Mouse (Mus musculus): ENCODE measurements around the gene Osbp2.

The Osbp2 gene

DNA sequence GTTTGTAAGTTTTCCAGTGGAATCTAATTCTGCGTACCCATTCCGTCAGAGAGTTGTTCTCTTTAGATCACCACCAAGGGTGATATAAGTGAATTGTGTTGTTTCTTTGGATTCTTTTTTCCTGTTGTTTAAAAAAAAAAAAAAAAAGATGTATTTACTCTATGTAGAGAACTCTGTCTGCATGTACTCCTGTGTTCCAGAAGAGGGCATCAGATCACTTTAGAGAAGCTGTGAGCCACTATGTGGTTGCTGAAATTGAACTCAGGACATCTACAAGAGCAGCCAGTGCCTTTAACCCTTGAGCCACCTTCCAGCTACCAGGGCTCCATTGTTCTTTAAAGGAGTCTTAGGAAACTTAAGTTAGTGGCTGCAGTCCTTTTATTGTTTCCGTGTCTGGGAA is 166.3 kb downstream of the Osbp2 start:
- no peak for DNase-seq

DNA sequence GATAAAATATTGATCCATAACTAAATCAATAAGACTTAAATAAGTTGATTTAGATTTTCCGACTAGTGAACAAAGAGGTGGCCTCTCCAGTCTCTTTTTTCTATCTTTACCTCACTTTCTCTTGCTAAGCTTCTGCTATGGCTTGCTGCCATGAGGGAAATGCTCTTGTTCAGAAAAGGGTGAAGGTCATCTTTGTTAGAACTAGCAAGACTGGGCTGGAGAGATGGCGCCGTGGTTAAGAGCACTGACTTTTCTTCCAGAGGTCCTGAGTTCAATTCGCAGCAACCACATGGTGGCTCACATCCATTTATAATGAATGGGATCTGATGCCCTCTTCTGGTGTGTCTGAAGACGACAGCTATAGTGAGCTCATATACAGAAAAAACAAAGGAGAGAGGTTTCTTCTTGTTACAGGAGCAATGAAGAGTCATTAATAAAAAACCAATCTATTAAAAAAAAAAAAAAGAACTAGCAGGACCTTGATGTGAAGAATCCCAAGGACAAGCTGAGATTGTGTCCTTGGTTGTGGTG is 167.6 kb downstream of the Osbp2 start:
- DNase-seq: no peak

DNA sequence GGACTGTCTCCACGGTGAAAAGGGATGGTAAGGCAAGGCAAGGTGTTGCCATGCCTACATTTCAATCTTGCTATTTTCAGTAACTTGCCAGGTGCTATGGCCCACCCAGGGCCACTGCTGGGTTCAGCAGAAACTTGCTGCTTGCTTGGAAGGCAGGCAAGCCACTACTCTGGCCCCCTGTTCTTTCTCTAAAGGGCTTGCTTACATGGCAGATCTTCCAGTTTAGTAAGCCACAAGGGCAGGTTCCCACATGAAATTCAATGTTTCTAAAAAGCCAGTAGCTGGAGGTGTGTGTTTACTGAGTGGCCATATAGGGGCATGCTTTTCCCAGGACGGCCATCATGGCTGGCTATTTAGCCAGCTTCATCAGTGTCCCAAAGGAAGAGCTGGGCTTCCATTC is 172.0 kb downstream of the Osbp2 start:
- DNase-seq: no peak

DNA sequence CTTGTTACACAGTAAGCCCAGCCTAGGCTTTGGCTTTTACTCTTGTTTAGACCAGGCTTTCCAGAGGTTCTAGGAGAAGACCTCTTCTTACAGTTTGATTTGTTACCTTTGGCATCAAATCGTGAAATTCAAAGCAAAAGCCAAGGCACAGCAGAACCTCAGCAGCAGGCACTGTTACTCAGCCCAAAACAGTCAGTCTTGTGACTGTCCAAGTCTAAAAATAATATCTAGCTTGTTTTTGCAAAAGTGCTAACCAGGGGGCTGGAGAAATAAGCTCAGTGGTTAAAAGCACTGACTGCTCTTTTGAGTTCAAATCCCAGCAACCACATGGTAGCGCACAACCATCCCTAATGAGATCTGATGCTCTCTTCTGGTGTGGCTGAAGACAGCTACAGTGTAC is 176.8 kb downstream of the Osbp2 start:
- no peak for DNase-seq

DNA sequence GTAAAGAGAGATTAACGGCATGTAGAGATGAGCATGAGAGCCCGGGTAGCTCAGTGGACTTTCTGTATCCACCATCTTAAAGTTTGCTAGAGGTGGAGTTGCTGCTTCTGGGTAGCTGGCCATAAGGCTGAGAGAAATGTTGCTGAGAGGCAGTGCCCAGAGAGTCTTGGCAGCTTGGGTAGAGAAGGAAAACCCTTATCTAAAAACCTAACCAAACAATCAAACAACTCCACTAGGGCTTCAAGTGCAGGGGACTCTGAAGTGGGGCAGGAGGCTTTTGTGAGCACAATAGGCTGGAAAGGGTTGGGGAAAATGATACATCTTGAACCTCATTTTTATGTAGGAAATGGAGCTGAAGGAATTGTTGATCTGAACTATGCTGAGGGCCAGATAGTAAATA is 177.4 kb downstream of the Osbp2 start:
- no peak for DNase-seq

DNA sequence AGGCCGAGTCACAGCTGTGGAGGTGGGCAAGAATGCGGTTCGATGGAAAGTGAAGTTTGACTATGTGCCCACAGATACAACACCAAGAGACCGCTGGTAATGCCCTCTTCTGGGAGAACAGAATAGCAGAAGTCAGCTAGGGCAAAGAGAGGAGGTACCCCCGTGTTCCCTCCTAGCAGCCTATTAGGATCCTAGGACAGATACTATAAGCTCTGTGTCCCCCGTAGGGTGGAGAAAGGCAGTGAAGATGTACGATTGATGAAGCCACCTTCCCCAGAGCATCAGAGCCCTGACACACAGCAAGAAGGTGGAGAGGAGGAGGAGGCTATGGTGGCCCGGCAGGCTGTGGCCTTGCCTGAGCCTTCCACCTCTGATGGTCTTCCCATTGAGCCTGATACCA is 178.3 kb downstream of the Osbp2 start:
- DNase-seq: no peak

DNA sequence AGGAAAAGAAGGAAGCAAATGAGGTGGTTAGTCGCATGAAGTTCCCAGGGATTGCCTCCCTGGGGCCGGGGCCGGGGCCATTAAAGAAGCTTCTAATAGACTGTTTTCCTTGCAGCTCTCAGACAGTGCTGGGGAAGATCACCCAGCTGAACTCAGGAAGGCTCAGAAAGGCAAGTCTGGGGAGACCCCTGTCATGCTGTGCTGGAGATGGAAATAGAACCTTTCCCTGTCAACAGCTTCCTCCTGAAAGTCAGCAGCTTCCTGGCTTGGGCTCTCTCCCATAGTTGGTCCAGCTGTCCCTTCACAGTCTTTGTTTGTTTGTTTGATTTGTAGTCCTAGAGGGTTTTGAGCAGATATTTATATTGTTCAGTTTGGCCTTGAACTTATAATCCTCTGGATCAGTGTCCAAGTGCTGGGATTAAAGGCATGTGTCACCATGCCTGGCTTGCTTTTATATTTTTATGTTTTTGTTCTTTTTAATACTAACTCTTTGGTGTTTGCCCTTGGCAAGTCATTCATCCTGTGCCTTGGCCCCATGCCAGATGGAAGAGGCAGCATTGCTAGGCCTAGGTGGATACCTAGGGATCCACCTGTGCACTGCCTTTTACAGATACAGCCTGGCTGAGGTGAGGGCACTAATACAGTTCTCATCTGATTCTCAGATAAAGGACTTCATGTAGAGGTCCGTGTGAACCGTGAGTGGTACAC is 178.8 kb downstream of the Osbp2 start:
- DNase-seq: no peak

DNA sequence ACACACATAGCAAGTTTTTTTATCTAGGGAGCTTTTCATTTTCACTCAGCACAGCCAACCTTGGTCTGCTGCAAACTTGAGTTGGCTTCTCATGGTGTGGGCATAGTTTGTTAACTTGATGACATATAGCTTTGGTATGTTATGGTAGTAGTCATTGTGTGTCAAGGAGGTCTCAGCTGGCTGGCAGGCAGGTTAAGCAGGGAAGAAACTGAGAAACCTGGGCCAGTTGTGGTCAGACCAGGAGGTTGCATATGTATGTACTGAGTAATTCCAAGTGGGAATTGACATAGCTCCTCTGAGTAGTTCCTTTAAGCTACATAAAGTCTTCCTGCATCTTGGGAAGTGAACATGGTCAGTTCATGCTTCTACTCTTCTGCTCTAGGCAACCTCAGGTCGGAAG is 179.5 kb downstream of the Osbp2 start:
- DNase-seq: no peak

DNA sequence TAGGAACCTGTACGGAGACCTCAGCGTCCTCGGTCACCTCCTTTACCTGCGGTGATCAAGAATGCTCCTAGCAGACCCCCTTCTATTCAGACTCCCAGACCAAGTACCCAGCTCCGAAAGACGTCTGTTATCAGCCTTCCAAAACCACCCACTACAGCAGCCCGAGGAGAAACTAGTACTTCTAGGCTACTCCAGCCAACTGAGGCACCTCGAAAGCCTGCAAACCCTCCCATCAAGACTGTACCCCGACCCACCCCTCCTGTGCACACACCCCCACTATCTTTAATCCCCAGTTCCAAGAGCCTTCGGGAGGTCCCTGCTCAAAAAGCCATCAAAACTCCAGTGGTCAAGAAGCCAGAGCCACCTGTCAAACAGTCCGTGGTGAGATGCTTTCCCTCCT is 180.0 kb downstream of the Osbp2 start:
- DNase-seq: no peak

DNA sequence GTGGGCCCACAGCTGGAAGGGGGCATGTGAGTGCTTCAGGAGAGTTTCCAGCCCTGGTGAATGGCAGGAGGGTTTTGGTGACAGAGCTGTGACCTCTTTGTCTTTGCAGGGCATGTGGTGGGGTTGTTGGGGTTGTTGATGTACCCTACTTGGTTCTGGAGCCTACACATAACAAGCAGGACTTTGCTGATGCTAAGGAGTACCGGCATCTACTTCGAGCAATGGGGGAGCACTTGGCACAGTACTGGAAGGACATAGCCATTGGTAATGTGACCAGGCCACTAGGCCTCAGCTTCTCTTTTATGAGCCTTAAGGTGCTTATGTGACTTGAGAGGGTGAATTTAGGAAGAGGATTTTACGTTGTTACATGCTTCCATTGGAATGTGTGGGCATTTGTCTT is 183.9 kb downstream of the Osbp2 start:
- DNase-seq: no peak

DNA sequence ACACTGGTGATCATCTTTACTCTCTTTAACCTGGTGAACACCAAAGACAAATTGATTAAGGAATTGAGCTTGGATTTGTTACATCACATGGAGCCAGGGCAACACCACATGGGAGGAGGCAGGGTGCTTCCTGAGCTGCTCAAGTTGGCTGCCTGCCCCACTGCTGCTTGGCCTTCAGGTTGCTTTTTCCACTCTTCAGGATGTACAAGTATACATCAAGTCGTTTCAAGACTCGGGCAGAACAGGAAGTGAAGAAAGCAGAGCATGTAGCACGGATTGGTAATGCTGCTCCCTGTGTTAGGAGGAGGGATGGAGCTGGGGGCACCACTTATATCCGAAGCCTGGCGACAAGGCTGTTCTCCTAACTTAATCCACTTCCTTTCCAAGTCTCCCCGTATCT is 186.5 kb downstream of the Osbp2 start:
- DNase-seq: no peak

DNA sequence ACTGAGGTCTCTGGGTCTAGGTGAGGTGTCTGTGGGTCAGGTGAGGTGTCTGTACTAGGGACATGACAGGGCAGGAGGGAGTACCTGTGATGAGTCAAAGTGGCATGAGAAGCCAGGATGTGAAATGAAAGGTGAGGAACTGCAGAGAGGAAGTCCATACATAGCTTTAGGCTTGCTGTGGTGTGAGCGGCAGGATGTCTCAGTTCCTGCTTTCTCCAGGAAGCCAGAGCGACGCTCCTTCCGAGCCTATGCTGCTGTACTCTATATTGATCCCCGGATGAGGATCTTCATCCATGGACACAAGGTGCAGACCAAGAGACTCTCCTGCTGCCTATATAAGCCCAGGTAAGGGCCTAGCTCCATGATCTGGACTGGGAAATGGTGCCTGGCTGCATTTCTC is 187.3 kb downstream of the Osbp2 start:
- no peak for DNase-seq

DNA sequence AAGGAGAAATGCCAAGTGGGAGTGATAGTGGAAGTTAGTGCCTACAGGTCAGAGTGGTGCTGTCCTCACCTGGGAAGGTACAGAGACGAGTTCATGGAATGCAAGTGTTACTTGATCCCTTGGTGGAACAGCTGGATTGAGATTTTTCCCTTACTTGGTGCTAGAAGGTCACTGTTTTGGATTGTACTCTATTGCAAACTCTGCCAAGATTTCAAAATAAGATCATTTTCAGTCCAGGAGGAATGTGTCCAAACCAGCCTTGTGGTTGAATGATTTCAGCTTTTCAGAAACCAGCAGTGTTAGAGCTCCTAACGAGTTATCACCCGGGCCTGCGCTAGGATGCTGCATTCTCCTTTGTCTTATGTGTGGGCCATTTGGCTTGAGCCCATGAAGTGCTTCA is 189.2 kb downstream of the Osbp2 start:
- no peak for DNase-seq

DNA sequence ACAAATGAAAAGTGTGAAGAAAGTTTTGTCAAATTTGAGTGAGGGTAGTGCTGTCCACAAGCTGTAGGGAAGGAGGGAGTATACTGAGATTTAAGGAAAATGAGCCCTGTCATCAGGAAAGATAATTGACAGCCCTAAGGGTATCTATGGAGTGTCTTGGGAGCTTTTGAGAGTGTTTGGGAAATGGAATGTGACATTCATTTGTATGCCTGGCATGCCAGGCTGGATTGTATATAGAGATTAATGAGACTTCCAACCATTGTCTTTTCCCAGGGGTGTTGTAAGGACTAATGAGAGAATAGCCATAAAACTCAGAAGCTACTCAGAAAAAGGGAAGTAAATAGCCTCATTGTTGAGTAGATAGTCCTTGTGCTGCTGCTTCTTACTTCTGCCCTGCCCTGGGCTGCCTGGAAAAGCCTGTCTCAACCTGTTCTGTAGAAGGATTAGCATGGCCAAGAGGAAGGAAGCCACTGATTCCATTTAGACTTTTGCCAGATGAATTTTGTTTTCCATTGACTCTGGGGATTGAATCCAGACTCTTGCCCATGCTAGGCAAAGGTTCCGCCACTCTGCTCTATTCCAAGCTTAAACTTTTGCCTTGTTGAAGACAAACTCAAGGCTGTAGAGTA is 192.6 kb downstream of the Osbp2 start:
- DNase-seq: no peak

DNA sequence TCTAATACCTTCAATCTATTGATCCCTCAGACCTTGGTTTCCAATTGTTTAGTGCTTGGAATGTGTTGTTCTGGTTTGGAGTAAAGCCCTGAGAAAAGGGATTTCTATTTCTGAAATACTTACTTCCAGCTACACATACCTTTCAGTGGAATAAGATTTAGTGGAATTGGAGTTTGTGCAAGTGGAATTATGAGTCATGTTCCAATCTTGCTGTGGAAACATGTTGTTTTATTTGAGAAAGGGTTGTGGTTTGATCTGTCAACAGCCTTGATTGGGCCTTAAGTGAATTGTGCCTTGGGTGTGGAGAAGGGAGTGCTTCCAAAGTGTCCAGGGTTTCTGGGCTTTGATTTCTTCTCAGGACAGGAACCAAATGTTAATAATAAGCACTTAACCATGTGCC is 193.9 kb downstream of the Osbp2 start:
- DNase-seq: no peak

DNA sequence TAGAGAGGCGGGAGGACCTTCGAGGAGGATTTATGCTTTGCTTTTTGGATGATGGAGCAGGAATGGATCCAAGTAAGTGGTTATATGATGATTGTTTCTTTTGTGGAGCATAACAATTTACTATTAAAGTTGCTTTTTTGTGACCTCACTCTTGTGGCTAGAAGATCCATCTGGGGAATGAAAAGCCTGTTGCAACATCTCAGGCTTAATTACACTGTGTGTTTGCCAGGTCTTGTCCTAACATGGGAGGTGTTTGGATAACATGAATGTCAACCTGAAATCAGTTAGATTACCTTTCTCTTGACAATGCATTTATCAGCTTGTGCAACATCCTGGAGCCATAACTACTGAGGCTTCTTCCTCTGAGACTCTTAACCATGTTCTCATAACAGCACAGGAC is 194.9 kb downstream of the Osbp2 start:
- DNase-seq: no peak

DNA sequence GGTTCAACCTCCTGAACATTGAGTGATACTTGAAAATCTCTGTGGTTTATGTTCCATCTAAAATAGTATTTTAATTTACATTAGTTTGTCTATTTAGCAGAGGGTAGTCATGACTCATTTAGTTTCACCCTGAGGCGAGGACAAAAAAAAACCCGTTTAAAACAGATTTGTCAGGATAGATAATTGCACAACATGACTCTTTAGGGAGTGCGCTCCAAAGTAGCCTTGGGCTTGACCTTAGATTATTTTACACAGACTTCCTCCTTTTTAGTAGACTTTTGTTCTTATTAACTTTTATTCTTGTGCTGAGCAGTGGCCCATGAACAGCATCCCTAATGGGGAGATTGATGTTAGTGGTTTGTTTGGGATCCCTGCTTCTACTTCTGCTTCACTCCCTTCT is 196.2 kb downstream of the Osbp2 start:
- DNase-seq: no peak

DNA sequence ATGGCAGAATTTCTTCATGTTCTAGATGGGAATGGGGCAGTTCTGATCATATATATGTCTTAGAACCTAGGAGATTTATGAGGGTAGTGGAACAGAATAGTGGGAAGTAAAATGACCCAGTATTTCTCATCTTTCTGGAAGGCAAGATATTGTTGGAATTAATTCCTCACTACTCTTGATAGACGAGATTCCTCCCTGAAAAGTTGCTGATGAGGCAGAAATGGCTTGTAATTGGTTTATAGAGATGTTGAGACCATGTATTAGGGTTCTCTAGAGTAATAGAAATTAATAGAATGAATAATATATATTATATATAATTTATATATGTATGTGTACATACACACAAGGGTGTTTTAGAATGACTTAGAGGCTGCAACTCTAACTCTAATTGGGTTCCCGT is 201.7 kb downstream of the Osbp2 start:
- no peak for DNase-seq
